Mouse (Mus musculus): ENCODE results near the gene Rad17.

The Rad17 gene

DNA sequence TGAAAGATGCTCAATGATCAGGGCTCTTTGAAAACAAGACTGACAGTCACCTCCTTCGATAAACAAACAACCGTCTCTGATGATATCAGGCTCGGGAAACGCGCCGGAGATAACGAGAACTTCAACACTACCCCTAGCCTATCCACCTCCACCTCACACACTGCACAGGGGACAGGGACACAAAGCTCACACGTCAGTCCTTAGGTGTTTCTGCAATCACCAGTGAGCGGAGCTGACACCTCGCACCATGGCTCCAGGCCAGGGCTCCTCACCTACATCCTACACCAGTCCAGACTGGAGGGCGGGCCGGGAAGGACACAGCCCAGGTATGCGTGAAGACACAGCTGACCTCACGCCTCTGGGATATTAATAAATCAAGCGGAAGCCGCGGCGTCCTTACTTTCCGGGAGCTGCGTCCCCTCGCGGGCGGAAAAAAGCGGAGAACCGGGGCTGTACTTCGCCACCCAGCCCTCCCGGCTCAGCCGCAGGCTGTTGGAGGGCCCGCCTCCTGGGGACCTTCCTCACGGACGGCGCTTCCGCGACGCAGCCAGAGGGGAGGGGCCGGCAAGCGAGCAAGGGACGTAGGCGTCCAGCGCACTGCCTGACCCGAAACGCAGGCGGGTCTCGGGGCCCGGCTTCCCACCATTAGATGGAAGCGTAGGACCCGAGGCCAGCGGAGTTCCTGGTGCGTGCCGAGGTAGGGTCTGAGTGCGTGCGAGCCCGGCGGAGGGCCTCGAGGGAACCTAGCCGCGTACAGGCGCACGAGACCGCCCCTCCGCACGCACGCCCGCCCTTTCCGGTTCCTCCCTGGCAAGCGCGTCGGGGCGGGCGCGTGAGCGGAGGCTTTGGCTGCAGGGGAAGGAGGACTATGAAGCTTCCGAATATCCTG, at the start of gene Rad17, which contains the start of gene Ak6:
Gene Rad17 (minus strand): TSS at position 502 of the 889 bp plus-strand sequence.
Gene Ak6 (plus strand): TSS at position 430 of the 889 bp plus-strand sequence.
- TF ChIP-seq GATA4 (IDR thresholded peaks at IDR 0.05; ENCODE audit: insufficient replicate concordance, low read length) = peak; percentile 24; the same call in 1 of the 2 replicates

DNA sequence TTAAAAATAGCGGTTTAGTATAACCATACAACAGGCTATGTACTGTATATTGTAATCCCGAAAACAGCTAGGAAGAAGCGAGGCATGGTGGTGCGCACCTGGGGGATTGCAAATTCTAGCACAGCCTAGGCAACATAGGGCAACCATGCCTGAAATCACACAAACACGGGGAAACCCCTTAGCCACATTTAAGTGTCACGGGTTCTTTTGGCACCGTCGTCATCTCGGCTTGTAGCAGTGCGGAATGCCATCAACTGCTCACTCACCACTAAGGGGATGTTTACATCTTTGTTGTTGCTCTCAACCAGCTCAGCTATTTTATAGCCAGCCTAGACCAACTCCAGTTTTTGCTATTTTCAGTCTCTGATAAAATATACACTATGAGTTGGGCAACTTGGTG, 48.0 kb upstream of the Rad17 start:
- no peak for TF ChIP-seq GATA4 (IDR thresholded peaks at IDR 0.05; ENCODE audit: insufficient replicate concordance, low read length)

DNA sequence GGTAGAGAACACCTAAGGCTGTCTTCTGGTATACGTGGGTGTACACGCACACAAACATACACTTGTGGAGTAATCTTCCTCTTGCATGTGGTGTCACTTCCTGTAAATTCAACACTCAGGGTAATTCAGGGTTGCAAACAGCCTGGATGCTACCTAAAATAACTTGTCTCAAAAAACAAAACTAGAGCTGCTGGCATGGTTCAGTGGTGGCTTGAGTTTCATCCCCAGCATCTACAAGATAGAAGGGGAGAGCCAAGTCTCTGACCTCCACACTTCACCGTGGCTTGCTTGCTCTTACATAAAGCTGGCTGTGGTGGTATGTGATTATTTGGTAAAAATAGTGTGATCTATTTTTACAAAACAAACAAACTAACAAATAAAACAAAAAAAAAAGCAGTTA, 46.7 kb upstream of the Rad17 start:
- TF ChIP-seq GATA4 (IDR thresholded peaks at IDR 0.05; ENCODE audit: insufficient replicate concordance, low read length) = no peak

DNA sequence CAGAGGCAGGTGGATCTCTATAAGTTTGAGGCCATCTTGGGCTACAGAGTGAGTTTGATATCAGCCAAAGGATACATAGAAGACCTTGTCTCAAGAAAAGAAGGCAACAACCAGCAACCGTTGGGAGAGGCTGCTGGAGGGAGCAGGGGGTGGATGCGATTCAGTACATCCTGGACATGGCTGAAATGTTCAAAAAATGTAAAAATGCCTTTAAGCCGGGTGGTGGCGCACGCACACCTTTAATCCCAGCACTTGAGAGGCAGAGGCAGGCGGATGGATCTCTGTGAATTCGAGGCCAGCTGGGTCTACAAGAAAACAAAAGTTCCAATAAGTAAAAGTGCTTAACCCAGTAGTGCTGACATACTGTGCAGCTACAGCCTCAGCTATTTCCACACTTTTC, 36.7 kb upstream of the Rad17 start:
- TF ChIP-seq GATA4 (IDR thresholded peaks at IDR 0.05; ENCODE audit: insufficient replicate concordance, low read length) = no peak

DNA sequence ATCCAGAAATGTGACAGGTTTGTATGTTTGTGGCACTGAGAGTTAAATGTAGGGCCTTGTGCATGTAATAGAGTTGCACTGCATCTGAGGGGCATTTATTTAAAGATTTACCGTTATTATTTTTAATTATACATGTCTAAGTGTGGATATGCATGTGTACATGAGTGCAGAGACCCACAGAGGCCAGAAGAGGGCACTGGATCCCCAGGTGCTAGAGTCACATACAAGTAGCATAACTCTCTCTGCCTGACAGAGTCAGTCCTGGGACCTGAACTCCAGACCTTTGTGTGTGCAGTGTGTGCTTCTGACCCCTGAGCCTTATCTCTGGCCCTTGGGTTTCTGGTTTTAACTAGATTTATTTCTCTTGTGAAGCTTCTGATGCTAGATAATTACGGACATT, 33.5 kb upstream of the Rad17 start:
- TF ChIP-seq GATA4 (IDR thresholded peaks at IDR 0.05; ENCODE audit: insufficient replicate concordance, low read length) = no peak

DNA sequence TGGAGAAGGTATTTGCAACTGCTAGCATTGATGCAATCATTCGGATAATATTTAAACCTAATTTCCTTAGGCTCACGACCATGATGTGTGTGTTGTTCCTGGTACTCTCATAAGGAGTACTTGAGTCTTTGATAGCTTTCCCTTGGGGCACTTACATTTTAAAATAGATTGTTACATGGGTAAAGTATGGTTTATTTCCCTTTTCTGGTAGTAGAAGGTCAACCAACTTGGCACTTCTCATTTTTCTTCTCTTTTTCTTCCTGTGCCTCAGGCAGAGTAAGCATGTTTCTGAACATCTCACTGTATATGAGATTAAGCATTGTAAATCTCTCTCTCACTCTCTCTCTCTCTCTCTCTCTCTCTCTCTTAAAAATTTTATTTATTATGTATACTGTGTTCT, 32.0 kb upstream of the Rad17 start:
- TF ChIP-seq GATA4 (IDR thresholded peaks at IDR 0.05; ENCODE audit: insufficient replicate concordance, low read length) = no peak

DNA sequence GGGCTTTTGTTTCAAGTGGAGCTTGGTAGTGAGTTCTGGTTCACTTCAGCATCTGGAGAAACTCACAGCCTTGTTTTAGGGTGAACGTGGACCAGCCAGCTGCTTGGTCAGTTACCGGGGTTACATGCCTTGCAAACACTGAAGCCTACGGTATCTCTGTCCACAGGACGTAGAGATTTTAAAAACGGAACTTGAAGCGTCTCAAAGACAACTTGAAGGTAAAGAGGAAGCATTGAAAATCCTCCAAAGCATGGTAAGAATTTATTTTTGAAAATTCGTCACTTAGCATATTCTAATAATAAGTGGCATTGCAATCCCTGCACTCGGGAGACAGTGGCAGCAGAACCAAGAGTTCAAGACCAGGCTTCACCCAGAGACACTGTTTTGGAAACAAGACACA, 30.8 kb upstream of the Rad17 start:
- no peak for TF ChIP-seq GATA4 (IDR thresholded peaks at IDR 0.05; ENCODE audit: insufficient replicate concordance, low read length)

DNA sequence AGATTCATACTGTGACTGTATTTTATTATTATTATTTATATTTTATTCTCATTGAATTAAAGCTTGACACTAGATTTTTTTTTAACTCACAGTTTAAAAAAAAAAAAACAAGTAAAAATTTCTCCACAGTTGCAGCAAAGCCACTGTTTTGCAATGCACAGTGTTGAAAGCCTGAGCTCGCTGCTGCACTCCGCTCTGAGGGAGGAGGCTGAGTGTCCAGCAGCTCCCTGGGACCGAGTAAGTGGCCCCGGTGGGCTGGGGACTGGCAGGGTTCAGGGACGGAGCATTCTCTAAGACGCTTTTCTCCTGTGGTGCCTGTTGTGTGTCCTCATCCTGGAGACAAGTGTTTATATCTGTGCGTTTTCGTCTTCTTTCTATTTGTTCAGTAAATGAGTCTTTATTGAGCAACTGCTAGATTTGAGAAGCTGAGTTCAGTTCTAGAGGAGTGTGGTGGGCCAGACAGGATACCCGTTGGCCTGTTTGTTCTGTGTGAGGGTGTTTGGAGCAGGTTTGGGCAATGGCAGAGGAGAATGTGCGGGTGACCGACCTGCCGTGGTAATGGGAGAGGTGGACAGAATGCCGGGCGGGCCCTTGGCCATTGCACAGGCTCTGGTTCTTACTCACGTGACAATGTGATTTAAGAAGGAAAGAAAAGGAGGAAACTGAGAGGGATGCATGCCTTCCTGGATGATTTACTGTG, 25.2 kb upstream of the Rad17 start:
- TF ChIP-seq GATA4 (IDR thresholded peaks at IDR 0.05; ENCODE audit: insufficient replicate concordance, low read length) = no peak

DNA sequence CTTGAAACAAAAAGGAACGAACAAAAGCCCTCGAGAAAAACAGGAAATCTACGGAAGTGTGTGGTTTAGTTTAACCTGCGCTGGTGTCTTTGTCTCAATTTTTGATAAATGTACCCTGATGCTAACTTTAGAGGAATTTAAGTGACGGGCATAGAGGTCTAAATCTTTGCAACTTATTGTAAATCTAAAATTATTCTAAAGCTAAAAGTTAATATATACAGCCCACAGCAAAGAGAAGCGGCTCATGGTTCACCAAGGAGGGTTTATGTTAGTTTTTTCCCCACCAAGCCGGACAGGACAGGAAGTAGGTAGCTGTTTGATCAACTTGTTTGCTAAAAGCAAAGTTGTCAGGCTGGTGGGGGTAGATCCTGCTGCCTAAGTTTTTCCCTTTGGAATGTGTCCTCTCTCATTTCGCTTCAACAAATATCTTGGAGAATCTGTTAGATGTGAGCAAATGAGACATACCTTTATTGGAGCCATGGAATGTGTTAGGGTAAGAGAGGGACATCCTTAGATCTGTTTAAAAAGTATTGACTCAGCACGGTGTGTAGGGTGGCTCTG, 19.4 kb upstream of the Rad17 start:
- TF ChIP-seq GATA4 (IDR thresholded peaks at IDR 0.05; ENCODE audit: insufficient replicate concordance, low read length) = no peak

DNA sequence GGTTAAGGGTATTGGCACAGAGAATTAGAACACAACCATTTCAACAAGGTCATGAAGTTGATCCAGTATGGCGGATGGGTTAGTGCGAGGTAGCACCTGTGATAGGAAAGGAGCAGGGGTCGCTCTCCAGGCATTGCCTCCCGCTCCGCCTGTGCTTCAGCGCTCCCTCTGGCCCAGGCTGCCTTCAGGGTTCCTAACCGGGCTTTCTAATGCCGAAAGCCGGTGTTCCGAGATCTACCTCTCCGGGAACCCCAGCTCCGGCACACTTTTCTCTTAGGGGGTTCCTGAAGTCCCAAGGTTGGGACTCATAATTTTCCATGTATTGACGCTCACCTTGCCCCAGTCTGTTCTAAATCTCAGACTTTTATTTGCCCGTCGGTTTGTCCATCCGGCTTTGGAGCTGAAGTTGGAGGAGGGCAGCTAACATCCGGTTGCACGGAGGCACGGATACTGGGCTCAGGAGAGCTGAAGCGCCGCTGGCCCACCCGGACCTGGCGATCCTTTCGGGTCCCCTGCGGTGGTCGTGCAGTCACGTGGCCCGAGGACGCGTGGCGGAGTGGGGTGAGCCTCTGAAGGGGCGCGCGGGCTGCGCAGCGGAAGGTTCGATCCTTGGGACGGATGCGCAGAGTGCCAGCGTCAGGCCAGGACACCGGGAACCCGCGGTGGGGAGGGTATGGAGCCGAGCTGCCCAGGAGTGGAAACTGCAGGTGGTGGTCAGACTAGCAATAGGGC, 18.6 kb upstream of the Rad17 start, which contains the start of gene Ccdc125:
Gene Ccdc125 (plus strand): TSS at position 427 of the 732 bp plus-strand sequence.
- no peak for TF ChIP-seq GATA4 (IDR thresholded peaks at IDR 0.05; ENCODE audit: insufficient replicate concordance, low read length)

DNA sequence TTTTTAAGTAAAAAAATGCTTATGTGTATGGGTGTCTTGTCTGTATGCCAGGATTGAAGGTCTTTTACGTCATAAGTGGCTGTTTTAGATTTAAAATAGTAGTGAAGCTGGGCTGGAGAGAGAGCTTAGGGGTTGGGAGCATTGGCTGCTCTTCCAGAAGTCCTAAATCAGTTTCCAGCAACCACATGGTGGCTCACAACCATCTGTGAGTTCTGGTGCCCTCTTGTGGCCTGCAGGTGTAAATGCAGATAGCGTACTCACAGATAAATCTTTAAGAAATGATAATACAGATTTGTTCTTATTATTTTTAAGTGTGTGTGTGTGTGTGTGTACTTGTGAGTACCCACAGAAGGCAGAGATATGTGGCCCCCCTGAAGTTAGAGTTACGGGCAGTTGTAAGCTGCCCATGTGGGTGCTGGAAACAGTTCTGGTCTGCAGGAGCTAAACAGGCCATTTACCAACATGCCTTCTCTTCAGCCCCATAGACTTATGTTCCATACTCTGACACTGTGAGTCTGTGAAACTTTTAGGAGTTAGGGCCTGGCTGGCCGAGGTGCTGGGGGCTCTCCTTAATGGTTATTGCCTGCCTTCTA, 9.1 kb upstream of the Rad17 start:
- TF ChIP-seq GATA4 (IDR thresholded peaks at IDR 0.05; ENCODE audit: insufficient replicate concordance, low read length) = no peak

DNA sequence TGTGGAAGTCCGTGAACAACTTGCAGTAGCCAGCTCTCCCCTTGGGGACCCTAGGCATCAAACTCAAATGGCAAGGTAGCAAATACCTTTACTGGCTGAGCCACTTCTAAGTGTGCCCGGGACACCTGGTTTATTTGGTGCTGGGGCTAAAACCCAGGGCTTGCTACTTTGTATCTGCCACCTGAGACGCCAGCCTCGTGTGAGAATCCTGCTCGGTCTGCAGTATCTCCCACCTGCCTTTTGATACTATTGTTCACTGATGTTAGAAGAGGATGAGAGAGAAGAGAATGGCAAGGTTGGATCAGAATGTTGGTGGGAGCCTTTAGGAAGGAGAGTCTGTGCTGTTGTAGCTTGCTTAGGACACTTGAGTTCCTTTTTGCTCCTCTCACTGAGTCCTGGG, 7.2 kb upstream of the Rad17 start:
- TF ChIP-seq GATA4 (IDR thresholded peaks at IDR 0.05; ENCODE audit: insufficient replicate concordance, low read length) = no peak

DNA sequence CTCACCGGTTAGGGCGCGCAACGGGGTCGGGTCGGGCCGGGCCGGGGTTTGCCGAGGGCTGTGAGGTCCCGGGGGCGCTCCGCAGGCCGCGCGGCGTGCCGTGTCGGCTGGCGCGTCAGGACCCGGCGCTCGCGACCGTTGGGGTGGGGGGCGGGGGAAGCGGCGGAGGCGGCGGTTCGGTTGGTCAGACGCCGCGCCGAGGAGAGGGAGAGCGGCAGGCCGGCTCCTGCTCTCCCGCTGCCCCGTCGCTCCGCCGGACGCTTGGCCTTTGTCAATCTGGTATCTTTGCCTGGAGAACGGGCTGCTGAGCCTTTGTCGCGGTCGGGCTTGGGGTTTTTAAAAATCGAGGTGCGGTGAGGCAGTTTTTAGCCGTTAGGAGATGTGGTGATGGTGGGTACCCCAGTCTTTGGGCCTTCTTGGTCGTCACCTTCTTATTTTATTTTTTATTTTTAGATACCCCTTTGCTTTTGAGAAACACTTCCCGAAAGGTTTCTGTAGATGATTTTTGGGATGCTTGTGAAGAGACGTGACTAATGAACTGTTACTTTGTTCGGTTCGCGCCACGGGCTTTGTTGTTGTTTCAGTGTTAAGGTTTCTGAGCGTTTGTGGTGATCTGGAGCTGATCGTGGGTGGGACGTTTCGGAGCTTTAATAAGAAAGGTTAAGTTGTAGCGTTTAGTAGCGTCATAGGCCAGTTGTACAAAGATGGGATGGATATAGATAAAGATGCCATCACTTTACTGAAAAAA, 762 bp upstream of the Rad17 start, which contains the start of gene Taf9:
Gene Taf9 (plus strand): TSS at position 141 of the 748 bp plus-strand sequence.
- no peak for TF ChIP-seq GATA4 (IDR thresholded peaks at IDR 0.05; ENCODE audit: insufficient replicate concordance, low read length)

DNA sequence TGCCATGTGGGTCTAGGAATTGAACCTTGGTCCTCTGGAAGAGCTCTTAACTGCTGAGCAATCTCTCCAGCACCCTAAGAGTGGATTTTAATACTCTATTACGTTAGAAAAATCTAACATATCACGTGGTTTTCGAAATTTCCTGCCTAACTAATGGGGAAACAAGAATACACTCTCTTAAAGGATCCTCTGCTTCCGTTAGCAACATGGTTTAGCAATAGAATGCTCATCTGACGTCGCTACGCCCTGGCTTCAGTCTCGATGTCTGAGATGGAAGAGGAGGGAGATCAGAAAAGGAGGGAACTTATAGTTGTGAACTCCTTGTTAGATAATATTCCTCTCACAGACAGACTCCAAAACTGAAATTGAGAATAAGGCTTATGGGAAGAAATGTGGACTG, 2.6 kb downstream of the Rad17 start:
- no peak for TF ChIP-seq GATA4 (IDR thresholded peaks at IDR 0.05; ENCODE audit: insufficient replicate concordance, low read length)

All from liver, adult (tissue).